Mouse (Mus musculus): ENCODE data around the gene Tbc1d14. TPM values are rescaled to one million over a fixed set of nuclear protein-coding genes. Genes with fewer than 3 reads are reported as not detected.

The Tbc1d14 gene
- polyA plus RNA-seq, 1 experiment from 2014 or later: 57.3 TPM

DNA sequence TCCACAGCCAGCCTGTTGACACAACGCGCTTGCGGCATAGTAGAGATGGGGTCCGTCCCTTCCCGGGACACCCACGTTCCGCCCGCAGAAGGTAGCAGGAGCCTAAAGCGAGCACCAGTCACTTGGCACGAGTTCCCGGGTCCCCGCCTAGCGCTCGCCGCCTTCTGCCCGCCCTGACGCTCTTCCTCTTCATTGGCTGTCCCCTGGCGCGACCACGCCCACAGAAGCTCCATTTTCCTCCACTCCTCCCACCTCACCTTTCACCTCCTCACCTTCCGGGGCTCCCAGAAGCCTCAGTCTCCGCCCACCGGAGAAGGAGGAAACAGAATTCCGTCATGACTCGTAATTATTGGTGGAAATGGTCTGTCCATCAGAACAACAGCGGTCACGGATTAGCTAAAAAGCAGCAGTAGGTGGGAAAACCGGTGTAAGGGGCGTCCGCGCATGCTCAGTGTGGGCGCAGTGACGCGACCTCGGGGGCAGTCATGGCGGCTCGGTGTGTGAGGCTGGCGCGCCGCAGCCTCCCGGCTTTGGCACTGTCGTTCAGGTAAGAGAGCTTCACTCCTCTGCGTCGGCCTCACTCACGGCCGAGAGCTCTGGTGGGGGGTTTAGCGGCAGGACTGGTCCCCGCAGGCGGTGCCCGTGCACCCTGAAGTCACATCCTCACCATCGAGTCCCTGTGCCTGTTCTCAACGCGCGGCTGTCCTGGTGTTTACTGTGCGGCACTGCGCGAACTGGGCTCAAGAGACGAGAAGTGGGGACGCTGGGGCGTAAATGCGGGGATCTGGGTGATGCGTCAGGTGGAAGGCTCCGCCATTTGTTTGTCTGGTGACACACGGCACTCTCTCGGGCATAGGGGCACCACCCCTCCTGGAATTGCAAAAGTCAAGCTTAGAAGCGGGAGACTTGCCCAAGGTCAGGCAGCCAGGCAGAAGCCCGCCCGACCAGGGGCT lies 128.1 kb downstream of the Tbc1d14 start, which contains the start of gene Grpel1:
Gene Grpel1 (plus strand): TSS at position 290 of the 953 bp plus-strand sequence.
- Histone ChIP-seq H3K4me3 (peak within 1 kb of the TSS; percentile 92), H3K27ac (no peak within 1 kb of the TSS), H3K9ac (peak within 1 kb of the TSS; percentile 78), H3K27me3 (replicated peaks) (no peaks in the 10 kb centered on the region), H3K9me3 (no peaks in the 10 kb centered on the region), H3K4me2 (replicated peaks) (peak within 1 kb of the TSS; percentile 99), H3K4me1 (peaks cover 14% of the 10 kb centered on the region), H3K36me3 (peaks cover 17% of the 10 kb centered on the region)
- under 1% methylated on average over 68 of the region's 68 CpGs for WGBS
- ATAC-seq (ENCODE audit: low FRiP score, low read depth): peak; percentile 94

DNA sequence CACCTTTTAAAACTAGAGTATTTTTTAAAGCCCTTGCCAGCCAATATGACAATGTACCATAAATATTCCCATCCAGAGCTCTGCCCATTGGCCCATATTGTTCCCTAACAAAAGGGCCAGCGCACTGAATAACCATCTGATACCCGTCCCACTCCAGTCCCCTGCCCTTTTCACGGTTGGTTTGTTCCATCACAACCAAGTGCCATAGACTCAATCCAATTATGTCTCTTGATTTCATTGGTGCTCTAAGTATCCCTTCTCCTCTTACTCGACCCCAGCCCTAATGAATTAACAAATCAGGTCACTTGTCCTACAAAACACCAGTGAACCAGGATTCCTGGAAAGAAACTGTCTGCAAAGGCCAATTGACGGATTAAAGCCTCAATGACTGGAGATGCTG lies 129.7 kb downstream of the Tbc1d14 start:
- no peak overlapping the region for H3K4me2 ChIP-seq (replicated peaks)
- 0 out of 2 replicates have a peak, but pooled peaks cover 5% of the 10 kb centered on the region for H3K36me3 ChIP-seq
- no peaks in the 10 kb centered on the region for H3K27me3 ChIP-seq (replicated peaks)
- peaks cover 14% of the 10 kb centered on the region for H3K4me1 ChIP-seq
- no peak overlapping the region for H3K4me3 ChIP-seq
- 26% methylated on average over 5 of the region's 5 CpGs for WGBS
- H3K9me3 ChIP-seq: no peaks in the 10 kb centered on the region
- no peak overlapping the region for H3K9ac ChIP-seq
- no peak for ATAC-seq (ENCODE audit: low FRiP score, low read depth)
- no peak overlapping the region for H3K27ac ChIP-seq

DNA sequence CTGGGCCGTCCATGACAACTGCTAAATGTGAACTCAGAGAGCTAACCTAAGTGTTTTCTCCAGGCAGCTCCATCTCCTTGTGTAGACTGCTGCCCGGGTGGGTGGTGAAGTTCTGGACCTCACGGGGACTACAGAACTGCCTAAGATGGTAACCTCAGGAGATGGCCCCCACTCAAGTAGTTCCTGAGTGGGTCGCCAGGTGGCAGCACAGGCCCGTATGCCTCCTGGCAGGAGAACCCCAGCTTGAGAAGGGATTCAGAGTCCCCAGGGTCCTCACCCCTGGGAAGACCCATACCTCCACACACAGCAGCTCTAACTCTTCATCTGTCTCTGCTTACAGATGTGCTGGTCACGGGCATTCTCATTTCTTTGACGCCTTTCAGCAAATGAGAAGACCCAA lies 130.3 kb downstream of the Tbc1d14 start:
- no peak overlapping the region for H3K4me2 ChIP-seq (replicated peaks)
- H3K9me3 ChIP-seq: no peaks in the 10 kb centered on the region
- H3K36me3 ChIP-seq: 0 out of 2 replicates have a peak, but pooled peaks cover under 1% of the 10 kb centered on the region
- H3K9ac ChIP-seq: no peak overlapping the region
- H3K4me1 ChIP-seq: peaks cover 14% of the 10 kb centered on the region
- H3K27ac ChIP-seq: no peak overlapping the region
- H3K27me3 ChIP-seq (replicated peaks): no peaks in the 10 kb centered on the region
- no peak overlapping the region for H3K4me3 ChIP-seq
- WGBS: 20% methylated on average over 7 of the region's 7 CpGs
- no peak for ATAC-seq (ENCODE audit: low FRiP score, low read depth)

DNA sequence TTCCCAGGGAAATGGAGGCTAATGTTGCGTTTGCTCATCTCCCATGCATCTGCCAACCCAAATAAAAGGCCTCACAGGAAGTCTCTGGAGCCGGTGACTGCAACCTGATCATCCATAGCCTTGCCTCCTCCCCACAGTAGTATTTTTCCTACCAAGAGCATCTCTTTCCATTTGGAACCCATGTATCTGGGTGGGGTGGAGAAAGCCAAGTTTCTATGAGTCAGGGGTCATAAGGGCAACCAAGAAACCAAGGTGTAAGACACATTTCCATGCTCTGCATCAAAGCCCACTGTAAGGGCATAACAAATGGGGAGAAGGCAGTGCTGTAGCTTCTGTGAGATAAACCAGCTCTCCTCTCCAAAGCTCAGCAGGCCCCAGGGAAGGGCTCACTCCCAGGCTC lies 131.8 kb downstream of the Tbc1d14 start:
- Histone ChIP-seq H3K36me3 (no peaks in the 10 kb centered on the region), H3K9ac (no peak overlapping the region), H3K27me3 (replicated peaks) (no peaks in the 10 kb centered on the region), H3K4me2 (replicated peaks) (no peak overlapping the region), H3K4me3 (no peak overlapping the region), H3K4me1 (peaks cover 13% of the 10 kb centered on the region), H3K27ac (no peak overlapping the region), H3K9me3 (no peaks in the 10 kb centered on the region)
- ATAC-seq (ENCODE audit: low FRiP score, low read depth): no peak
- 81% methylated on average over 2 of the region's 2 CpGs for WGBS

GRCm38 (mm10) chr5:36460712-36461111 lies 132.4 kb downstream of the Tbc1d14 start:
- H3K36me3 ChIP-seq: no peaks in the 10 kb centered on the region
- no peaks in the 10 kb centered on the region for H3K27me3 ChIP-seq (replicated peaks)
- H3K27ac ChIP-seq: no peak overlapping the region
- H3K4me3 ChIP-seq: no peak overlapping the region
- no peak overlapping the region for H3K4me2 ChIP-seq (replicated peaks)
- H3K9me3 ChIP-seq: no peaks in the 10 kb centered on the region
- H3K4me1 ChIP-seq: peaks cover 8% of the 10 kb centered on the region
- no peak overlapping the region for H3K9ac ChIP-seq
- WGBS: 83% methylated on average over 2 of the region's 2 CpGs
- no peak for ATAC-seq (ENCODE audit: low FRiP score, low read depth)

GRCm38 (mm10) chr5:36458926-36459325 lies 134.2 kb downstream of the Tbc1d14 start:
- Histone ChIP-seq H3K27ac (no peak overlapping the region), H3K9me3 (no peaks in the 10 kb centered on the region), H3K9ac (no peak overlapping the region), H3K4me3 (no peak overlapping the region), H3K27me3 (replicated peaks) (no peaks in the 10 kb centered on the region), H3K4me2 (replicated peaks) (no peak overlapping the region), H3K36me3 (no peaks in the 10 kb centered on the region), H3K4me1 (no peaks in the 10 kb centered on the region; the same call in 1 of the 2 replicates)
- WGBS: 21% methylated on average over 4 of the region's 4 CpGs
- no peak for ATAC-seq (ENCODE audit: low FRiP score, low read depth)

- Histone ChIP-seq H3K27me3 (replicated peaks) (no peaks in the 10 kb centered on the region), H3K4me3 (no peak overlapping the region), H3K9me3 (no peaks in the 10 kb centered on the region), H3K9ac (no peak overlapping the region), H3K4me1 (no peaks in the 10 kb centered on the region), H3K27ac (no peak overlapping the region), H3K4me2 (replicated peaks) (no peak overlapping the region), H3K36me3 (no peaks in the 10 kb centered on the region)
- ATAC-seq (ENCODE audit: low FRiP score, low read depth): no peak
- WGBS: 83% methylated on average over 4 of the region's 4 CpGs
Observed at GRCm38 (mm10) chr5:36457706-36458105, 135.4 kb downstream of the Tbc1d14 start.

- Histone ChIP-seq H3K4me3 (no peak overlapping the region), H3K4me1 (peaks cover 3% of the 10 kb centered on the region; the same call in 1 of the 2 replicates), H3K27ac (no peak overlapping the region), H3K9ac (no peak overlapping the region), H3K4me2 (replicated peaks) (no peak overlapping the region), H3K9me3 (no peaks in the 10 kb centered on the region), H3K36me3 (no peaks in the 10 kb centered on the region), H3K27me3 (replicated peaks) (no peaks in the 10 kb centered on the region)
- no peak for ATAC-seq (ENCODE audit: low FRiP score, low read depth)
- 80% methylated on average over 6 of the region's 6 CpGs for WGBS
Observed at GRCm38 (mm10) chr5:36452821-36453220, 140.3 kb downstream of the Tbc1d14 start.

DNA sequence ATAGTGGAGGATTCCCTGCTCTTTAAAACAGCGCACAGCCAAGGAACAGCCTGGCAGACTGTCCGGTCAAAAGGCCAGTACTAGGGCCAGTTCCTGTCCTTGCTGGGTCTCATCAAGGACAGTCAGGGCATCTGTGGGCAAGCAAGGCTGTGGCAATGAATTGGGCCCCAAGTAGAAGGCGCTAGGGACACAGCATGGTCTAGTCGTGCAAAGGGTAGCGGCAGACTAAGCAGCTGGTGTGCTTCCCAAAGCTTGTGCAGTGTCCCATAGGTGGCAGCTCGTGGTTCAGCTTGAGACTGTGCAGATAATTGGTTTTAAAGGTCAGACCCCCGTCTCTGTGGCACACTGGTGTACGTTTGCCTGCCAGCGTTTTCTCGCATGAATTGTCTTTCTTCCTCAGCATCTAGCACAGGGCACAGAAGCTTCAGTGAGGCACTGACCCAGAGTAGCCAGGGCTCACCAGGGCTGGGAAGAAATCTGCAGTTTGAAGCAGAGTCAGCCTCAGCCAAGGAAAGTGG lies 141.1 kb downstream of the Tbc1d14 start:
- Histone ChIP-seq H3K4me1 (peaks cover 3% of the 10 kb centered on the region; the same call in 1 of the 2 replicates), H3K4me2 (replicated peaks) (no peak overlapping the region), H3K27me3 (replicated peaks) (no peaks in the 10 kb centered on the region), H3K9me3 (no peaks in the 10 kb centered on the region), H3K27ac (no peak overlapping the region), H3K4me3 (no peak overlapping the region), H3K36me3 (no peaks in the 10 kb centered on the region), H3K9ac (no peak overlapping the region)
- 67% methylated on average over 10 of the region's 10 CpGs for WGBS
- no peak for ATAC-seq (ENCODE audit: low FRiP score, low read depth)

DNA sequence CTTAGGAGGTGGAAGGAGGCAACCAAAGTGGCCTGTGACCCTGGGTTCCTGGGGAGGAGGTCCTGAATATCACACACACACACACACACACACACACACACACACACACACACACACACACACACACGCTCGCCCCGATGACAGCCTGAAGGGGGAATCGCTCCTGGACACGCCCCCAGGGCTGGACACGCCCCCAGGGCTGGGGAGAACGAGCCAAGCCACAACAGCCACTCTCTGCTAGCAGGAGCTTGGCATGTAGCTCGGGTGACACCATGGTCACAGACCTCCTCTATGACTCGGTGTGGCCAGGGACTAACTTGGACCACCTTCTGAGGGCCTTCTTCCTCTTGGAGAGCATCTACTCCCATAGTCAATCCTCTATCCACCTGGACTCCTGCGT lies 142.0 kb downstream of the Tbc1d14 start:
- no peak for ATAC-seq (ENCODE audit: low FRiP score, low read depth)
- Histone ChIP-seq H3K4me3 (no peak overlapping the region), H3K9ac (no peak overlapping the region), H3K4me2 (replicated peaks) (no peak overlapping the region), H3K36me3 (no peaks in the 10 kb centered on the region), H3K4me1 (peaks cover 5% of the 10 kb centered on the region; the same call in 1 of the 2 replicates), H3K27me3 (replicated peaks) (no peaks in the 10 kb centered on the region), H3K9me3 (no peaks in the 10 kb centered on the region), H3K27ac (no peak overlapping the region)
- 24% methylated on average over 10 of the region's 10 CpGs for WGBS

- H3K4me2 ChIP-seq (replicated peaks): no peak overlapping the region
- WGBS: 74% methylated on average over 6 of the region's 6 CpGs
- ATAC-seq (ENCODE audit: low FRiP score, low read depth): no peak
- H3K4me3 ChIP-seq: no peak overlapping the region
- H3K27ac ChIP-seq: no peak overlapping the region
- no peaks in the 10 kb centered on the region for H3K27me3 ChIP-seq (replicated peaks)
- H3K4me1 ChIP-seq: peaks cover 10% of the 10 kb centered on the region; the same call in 1 of the 2 replicates
- H3K9me3 ChIP-seq: no peaks in the 10 kb centered on the region
- no peak overlapping the region for H3K9ac ChIP-seq
- H3K36me3 ChIP-seq: no peaks in the 10 kb centered on the region
Observed at GRCm38 (mm10) chr5:36449710-36450358, 143.2 kb downstream of the Tbc1d14 start.

GRCm38 (mm10) chr5:36447872-36448271 lies 145.2 kb downstream of the Tbc1d14 start:
- H3K9me3 ChIP-seq: no peaks in the 10 kb centered on the region
- no peak overlapping the region for H3K9ac ChIP-seq
- H3K4me2 ChIP-seq (replicated peaks): no peak overlapping the region
- no peak overlapping the region for H3K27ac ChIP-seq
- no peaks in the 10 kb centered on the region for H3K36me3 ChIP-seq
- ATAC-seq (ENCODE audit: low FRiP score, low read depth): no peak
- 93% methylated on average over 12 of the region's 12 CpGs for WGBS
- no peak overlapping the region for H3K4me3 ChIP-seq
- H3K4me1 ChIP-seq: peaks cover 10% of the 10 kb centered on the region
- no peaks in the 10 kb centered on the region for H3K27me3 ChIP-seq (replicated peaks)
